Mouse (Mus musculus): ENCODE measurements around the gene Gucy2g. TPM values are rescaled to one million over a fixed set of nuclear protein-coding genes. Genes with fewer than 3 reads are reported as not detected.

Gucy2g gene
- total RNA-seq, 1 experiment: 0.09 TPM

GRCm38 (mm10) chr19:55218741-55219221 is 22.3 kb downstream of the Gucy2g start:
- peak overlapping the region in 1 of 2 experiments; percentile 84; a peak in 2 of 4 replicates for H3K4me3 ChIP-seq (ENCODE audit: insufficient read depth in 1 of 2, low read depth in 1 of 2, low read length in 2 of 2, poor library complexity in 1 of 2, severe bottlenecking in 1 of 2)
- H3K9ac ChIP-seq (ENCODE audit: insufficient read depth, low read depth, low read length, poor library complexity, severe bottlenecking): peak overlapping the region; percentile 33; the same call in 1 of the 2 replicates
- in situ Hi-C loops (cut with MboI; ENCODE audit: low sequenced_read_pairs in 2 of 2, unreplicated experiment in 2 of 2): no loop called here
- no peaks in the 10 kb centered on the region for H3K9me3 ChIP-seq (ENCODE audit: control insufficient read depth, insufficient read depth, low read depth, low read length)
- no peaks in the 10 kb centered on the region for H3K36me3 ChIP-seq (ENCODE audit: control insufficient read depth, insufficient read depth, low read length, poor library complexity, severe bottlenecking)
- no peak for DNase-seq (ENCODE audit: low read depth, low spot score)
- H3K4me1 ChIP-seq (ENCODE audit: control insufficient read depth in 2 of 2, insufficient read depth in 2 of 2, low read length in 2 of 2, poor library complexity in 1 of 2): peaks cover 0 to 12% of the 10 kb centered on the region in 2 experiments; a peak in 2 of 4 replicates
- no peak overlapping the region for H3K27ac ChIP-seq (ENCODE audit: insufficient read depth, low read depth, low read length, poor library complexity, severe bottlenecking)
- no peak for TF ChIP-seq MAFK (IDR thresholded peaks at IDR 0.05; ENCODE audit: insufficient read depth, low read depth, low read length)
- no peak for TF ChIP-seq ZNF384 (IDR thresholded peaks at IDR 0.05; ENCODE audit: low read depth, low read length)
- no peak for TF ChIP-seq HCFC1 (IDR thresholded peaks at IDR 0.05; ENCODE audit: borderline replicate concordance, insufficient read depth, low read length)

- in situ Hi-C loops (cut with MboI; ENCODE audit: low sequenced_read_pairs in 2 of 2, unreplicated experiment in 2 of 2): no loop called here
- no peaks in the 10 kb centered on the region for H3K9me3 ChIP-seq (ENCODE audit: control insufficient read depth, insufficient read depth, low read depth, low read length)
- H3K27ac ChIP-seq (ENCODE audit: insufficient read depth, low read depth, low read length, poor library complexity, severe bottlenecking): no peak overlapping the region
- peak; percentile 90 for DNase-seq (ENCODE audit: low read depth, low spot score)
- no peaks in the 10 kb centered on the region for H3K36me3 ChIP-seq (ENCODE audit: control insufficient read depth, insufficient read depth, low read length, poor library complexity, severe bottlenecking)
- H3K9ac ChIP-seq (ENCODE audit: insufficient read depth, low read depth, low read length, poor library complexity, severe bottlenecking): peak overlapping the region; percentile 33; the same call in 1 of the 2 replicates
- peak overlapping the region; percentile 56 to 84 for H3K4me3 ChIP-seq (ENCODE audit: insufficient read depth in 1 of 2, low read depth in 1 of 2, low read length in 2 of 2, poor library complexity in 1 of 2, severe bottlenecking in 1 of 2)
- H3K4me1 ChIP-seq (ENCODE audit: control insufficient read depth in 2 of 2, insufficient read depth in 2 of 2, low read length in 2 of 2, poor library complexity in 1 of 2): peaks cover 0 to 12% of the 10 kb centered on the region in 2 experiments; a peak in 2 of 4 replicates
- 0 out of 2 replicates have a peak, but pooled peaks have one; percentile 1 for TF ChIP-seq MAFK (IDR thresholded peaks at IDR 0.05; ENCODE audit: insufficient read depth, low read depth, low read length)
- no peak for TF ChIP-seq CHD2 (IDR thresholded peaks at IDR 0.05; ENCODE audit: low read depth, low read length)
- 0 out of 2 replicates have a peak, but pooled peaks have one; percentile 35 for TF ChIP-seq ZC3H11A (IDR thresholded peaks at IDR 0.05; ENCODE audit: borderline replicate concordance, low read depth, low read length)
Observed at GRCm38 (mm10) chr19:55218192-55218739, 22.8 kb downstream of the Gucy2g start.

GRCm38 (mm10) chr19:55217365-55217764 is 23.7 kb downstream of the Gucy2g start:
- Histone ChIP-seq H3K9me3 (ENCODE audit: control insufficient read depth, insufficient read depth, low read depth, low read length) (no peaks in the 10 kb centered on the region), H3K27ac (ENCODE audit: insufficient read depth, low read depth, low read length, poor library complexity, severe bottlenecking) (no peak overlapping the region), H3K36me3 (ENCODE audit: control insufficient read depth, insufficient read depth, low read length, poor library complexity, severe bottlenecking) (no peaks in the 10 kb centered on the region), H3K4me3 (ENCODE audit: insufficient read depth in 1 of 2, low read depth in 1 of 2, low read length in 2 of 2, poor library complexity in 1 of 2, severe bottlenecking in 1 of 2) (no peak overlapping the region), H3K4me1 (ENCODE audit: control insufficient read depth in 2 of 2, insufficient read depth in 2 of 2, low read length in 2 of 2, poor library complexity in 1 of 2) (peaks cover 0 to 9% of the 10 kb centered on the region in 2 experiments; a peak in 2 of 4 replicates), H3K9ac (ENCODE audit: insufficient read depth, low read depth, low read length, poor library complexity, severe bottlenecking) (no peak overlapping the region)
- in situ Hi-C loops (cut with MboI; ENCODE audit: low sequenced_read_pairs in 2 of 2, unreplicated experiment in 2 of 2): no loop called here
- no peak for DNase-seq (ENCODE audit: low read depth, low spot score)
- TF ChIP-seq ZC3H11A (IDR thresholded peaks at IDR 0.05; ENCODE audit: borderline replicate concordance, low read depth, low read length): no peak
- no peak for TF ChIP-seq MAFK (IDR thresholded peaks at IDR 0.05; ENCODE audit: insufficient read depth, low read depth, low read length)
- no peak for TF ChIP-seq HCFC1 (IDR thresholded peaks at IDR 0.05; ENCODE audit: borderline replicate concordance, insufficient read depth, low read length)
- no peak for TF ChIP-seq ZNF384 (IDR thresholded peaks at IDR 0.05; ENCODE audit: low read depth, low read length)
- no peak for TF ChIP-seq CHD2 (IDR thresholded peaks at IDR 0.05; ENCODE audit: low read depth, low read length)

GRCm38 (mm10) chr19:55216876-55217275 is 24.2 kb downstream of the Gucy2g start:
- Histone ChIP-seq H3K27ac (ENCODE audit: insufficient read depth, low read depth, low read length, poor library complexity, severe bottlenecking) (no peak overlapping the region), H3K4me3 (ENCODE audit: insufficient read depth in 1 of 2, low read depth in 1 of 2, low read length in 2 of 2, poor library complexity in 1 of 2, severe bottlenecking in 1 of 2) (no peak overlapping the region), H3K4me1 (ENCODE audit: control insufficient read depth in 2 of 2, insufficient read depth in 2 of 2, low read length in 2 of 2, poor library complexity in 1 of 2) (peaks cover 0 to 9% of the 10 kb centered on the region in 2 experiments; a peak in 2 of 4 replicates), H3K9ac (ENCODE audit: insufficient read depth, low read depth, low read length, poor library complexity, severe bottlenecking) (no peak overlapping the region), H3K36me3 (ENCODE audit: control insufficient read depth, insufficient read depth, low read length, poor library complexity, severe bottlenecking) (no peaks in the 10 kb centered on the region), H3K9me3 (ENCODE audit: control insufficient read depth, insufficient read depth, low read depth, low read length) (no peaks in the 10 kb centered on the region)
- DNase-seq (ENCODE audit: low read depth, low spot score): no peak
- no peak for TF ChIP-seq CHD2 (IDR thresholded peaks at IDR 0.05; ENCODE audit: low read depth, low read length)
- no peak for TF ChIP-seq ZNF384 (IDR thresholded peaks at IDR 0.05; ENCODE audit: low read depth, low read length)
- TF ChIP-seq ZC3H11A (IDR thresholded peaks at IDR 0.05; ENCODE audit: borderline replicate concordance, low read depth, low read length): no peak
- TF ChIP-seq MAFK (IDR thresholded peaks at IDR 0.05; ENCODE audit: insufficient read depth, low read depth, low read length): no peak
- TF ChIP-seq HCFC1 (IDR thresholded peaks at IDR 0.05; ENCODE audit: borderline replicate concordance, insufficient read depth, low read length): no peak
- in situ Hi-C loops (cut with MboI; ENCODE audit: low sequenced_read_pairs in 2 of 2, unreplicated experiment in 2 of 2): no loop called here
